In the genomic region with DNA sequence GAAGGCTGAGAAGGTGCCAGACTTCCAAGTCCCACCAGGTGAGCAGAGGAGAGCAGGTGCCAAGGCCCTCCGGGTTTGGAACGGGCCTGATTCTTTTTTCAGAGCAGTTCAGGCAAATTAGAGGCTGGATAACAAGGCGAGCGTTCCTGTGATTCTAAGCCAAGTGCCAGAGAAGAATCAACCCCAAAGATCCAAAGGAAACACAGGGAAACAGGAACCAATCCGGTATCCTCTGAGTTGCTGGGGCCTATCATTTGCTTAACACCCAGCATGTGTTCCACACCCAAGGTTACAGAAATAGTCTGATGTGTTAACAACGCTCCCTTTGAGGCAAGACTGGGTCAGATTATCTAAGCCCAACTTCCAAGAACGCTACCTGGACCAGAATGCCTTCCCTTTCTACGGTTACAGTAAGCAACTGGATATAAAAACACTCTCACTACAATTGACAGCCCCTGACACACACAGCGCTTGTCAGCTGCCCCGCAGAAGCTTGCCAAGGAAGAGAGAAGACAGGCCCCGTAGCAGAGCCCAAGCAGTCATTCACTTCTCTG, we compare ENCODE assay signal across 8 mouse cellular contexts. TPM values are rescaled to one million over a fixed set of nuclear protein-coding genes. Genes with fewer than 3 reads are reported as not detected.
DNase-seq lines count a peak whose midpoint lies in the region; ATAC-seq and TF ChIP-seq lines count a peak whose summit lies in the region.

No protein-coding gene starts in this region.

- no peaks in the 10 kb centered on the region for H3K36me3 ChIP-seq in forebrain, embryonic 10.5 days (replicated peaks)
- no peaks in the 10 kb centered on the region for H3K36me3 ChIP-seq in neural tube, embryonic 13.5 days

- peak; percentile 10 to 12 for DNase-seq in left cerebral cortex, adult 2 months (ENCODE audit: extremely low spot score in 1 of 2, low spot score in 2 of 2)
- no peak for DNase-seq in left cerebral cortex, postnatal 36 days (ENCODE audit: low spot score in 2 of 2)
- peak; percentile 48 for DNase-seq in cerebellum, adult 11 months
- DNase-seq in forebrain, embryonic 10.5 days (ENCODE audit: extremely low spot score, low spot score) = no peak
- peak; percentile 13 for DNase-seq in kidney, postnatal 10 days
- DNase-seq in adrenal gland, postnatal 36 days = no peak
- no peak for DNase-seq in adipocyte (ENCODE audit: low spot score)

- H3K4me1 ChIP-seq in forebrain, embryonic 10.5 days = peaks cover 10% of the 10 kb centered on the region
- H3K4me1 ChIP-seq in neural tube, embryonic 13.5 days (replicated peaks) = peaks cover 11% of the 10 kb centered on the region

- intact Hi-C loops in left cerebral cortex, adult 2 months (cut with DNase I) = no loop called here
- intact Hi-C loops in left cerebral cortex, postnatal 36 days (cut with DNase I) = no loop called here

- no peak for TF ChIP-seq CTCF in left cerebral cortex, adult 2 months (IDR thresholded peaks at IDR 0.05)

- peak overlapping the region; percentile 57 for H3K4me2 ChIP-seq in neural tube, embryonic 13.5 days

- H3K27me3 ChIP-seq in forebrain, embryonic 10.5 days (ENCODE audit: poor library complexity, severe bottlenecking) = no peaks in the 10 kb centered on the region
- H3K27me3 ChIP-seq in neural tube, embryonic 13.5 days = no peaks in the 10 kb centered on the region

- peak overlapping the region; percentile 99 for H3K27ac ChIP-seq in left cerebral cortex, adult 2 months
- H3K27ac ChIP-seq in forebrain, embryonic 10.5 days = peak overlapping the region; percentile 91
- peak overlapping the region; percentile 84 for H3K27ac ChIP-seq in neural tube, embryonic 13.5 days (replicated peaks)

- H3K9me3 ChIP-seq in forebrain, embryonic 10.5 days = no peaks in the 10 kb centered on the region
- H3K9me3 ChIP-seq in neural tube, embryonic 13.5 days = no peaks in the 10 kb centered on the region

- peak; percentile 78 for ATAC-seq in neural tube, embryonic 13.5 days (ENCODE audit: low read depth)

- WGBS in forebrain, embryonic 10.5 days = 31% methylated on average over 11 of the region's 11 CpGs
- 28% methylated on average over 11 of the region's 11 CpGs for WGBS in neural tube, embryonic 13.5 days

- H3K4me3 ChIP-seq in left cerebral cortex, adult 2 months = peak overlapping the region; percentile 64
- H3K4me3 ChIP-seq in forebrain, embryonic 10.5 days = peak overlapping the region; percentile 68
- H3K4me3 ChIP-seq in neural tube, embryonic 13.5 days = peak overlapping the region; percentile 55

- H3K9ac ChIP-seq in neural tube, embryonic 13.5 days = peak overlapping the region; percentile 77

RNA-seq across cellular contexts. Expression of a gene that starts 0.7 kb away (rescaled TPM):
- 10 to 100 TPM; 35.8 to 38.5 TPM for total RNA-seq in left cerebral cortex, adult 2 months (2021)
- total RNA-seq in left cerebral cortex, postnatal 36 days (2021) = 10 to 100 TPM; 36.8 to 43.9 TPM
- polyA plus RNA-seq in forebrain, embryonic 10.5 days (2016; fragmentation: Nextera tagmentation; extraction: Ambion mirVana) = 12.5 and 12.7 TPM in 2 replicates
- 15.4 and 19.3 TPM in 2 replicates for polyA plus RNA-seq in neural tube, embryonic 13.5 days (2015; fragmentation: Nextera tagmentation; extraction: Ambion mirVana)
- total RNA-seq in adrenal gland, postnatal 36 days (2021) = 10 to 100 TPM; 34.9 to 49.6 TPM

Comparison
In these comparisons a context has a peak if more than half of its experiments do, and no peak if none do; other contexts are left out.
1. DNase-seq: peak in left cerebral cortex, adult 2 months (2 of 2), cerebellum, adult 11 months (single experiment) and kidney, postnatal 10 days (single experiment); none in left cerebral cortex, postnatal 36 days (0 of 2), forebrain, embryonic 10.5 days (single experiment), adrenal gland, postnatal 36 days (0 of 2) and adipocyte (single experiment).
2. Peak in every context shown above with its lines, with median percentiles within 50 percentile points of each other: H3K27ac ChIP-seq and H3K4me3 ChIP-seq.